Mouse (Mus musculus) adrenal gland (tissue): ENCODE data around the gene Slc9a1.

ENCODE experiments used
- intact Hi-C: fragments of 180-260 bp; cut with DNase I; formaldehyde crosslinking; loops from one replicate; pipeline ENCODE4 v1.15.1; 2025

Gene Slc9a1

GRCm38 (mm10) chr4:133431508-133431907 is 62.0 kb downstream of the Slc9a1 start:
- intact Hi-C loops = no loop called here

GRCm38 (mm10) chr4:133432560-133433171 is 63.2 kb downstream of the Slc9a1 start:
- intact Hi-C loops = no loop called here

GRCm38 (mm10) chr4:133435921-133436320 is 66.4 kb downstream of the Slc9a1 start:
- intact Hi-C loops = no loop called here

- intact Hi-C loops = no loop called here
These were observed 70.2 kb downstream of the Slc9a1 start for GRCm38 (mm10) chr4:133439460-133440376.

GRCm38 (mm10) chr4:133440377-133440795 is 70.9 kb downstream of the Slc9a1 start:
- intact Hi-C loops = no loop called here

GRCm38 (mm10) chr4:133442194-133442593 is 72.7 kb downstream of the Slc9a1 start:
- intact Hi-C loops = no loop called here

- intact Hi-C loops = no loop called here
These were observed 73.6 kb downstream of the Slc9a1 start for GRCm38 (mm10) chr4:133443085-133443484.

GRCm38 (mm10) chr4:133445727-133446126 is 76.2 kb downstream of the Slc9a1 start:
- intact Hi-C loops = no loop called here

GRCm38 (mm10) chr4:133447366-133447765 is 77.9 kb downstream of the Slc9a1 start:
- intact Hi-C loops = no loop called here

- intact Hi-C loops = no loop called here
These were observed 78.5 kb downstream of the Slc9a1 start for GRCm38 (mm10) chr4:133447967-133448366.

- intact Hi-C loops = no loop called here
These were observed 79.3 kb downstream of the Slc9a1 start for GRCm38 (mm10) chr4:133448708-133449388.

GRCm38 (mm10) chr4:133449726-133450125 is 80.2 kb downstream of the Slc9a1 start:
- intact Hi-C loops = loop anchor here (5.0 to 10.0 kb wide), 3 partner anchors 102 to 215 kb away; no protein-coding TSS in a partner anchor

GRCm38 (mm10) chr4:133451536-133451935 is 82.0 kb downstream of the Slc9a1 start:
- intact Hi-C loops = loop anchor here (1.0 to 10.0 kb wide), 4 partner anchors 27 to 217 kb away; no protein-coding TSS in a partner anchor

- intact Hi-C loops = loop anchor here (5.0 to 10.0 kb wide), 3 partner anchors 105 to 218 kb away; no protein-coding TSS in a partner anchor
These were observed 82.9 kb downstream of the Slc9a1 start for GRCm38 (mm10) chr4:133452433-133452832.

GRCm38 (mm10) chr4:133458044-133458443 is 88.5 kb downstream of the Slc9a1 start:
- intact Hi-C loops = loop anchor here (10.0 kb wide), 1 partner anchor 223 kb away; no protein-coding TSS in a partner anchor

GRCm38 (mm10) chr4:133460006-133460405 is 90.5 kb downstream of the Slc9a1 start:
- intact Hi-C loops = no loop called here

GRCm38 (mm10) chr4:133460796-133461325 is 91.4 kb downstream of the Slc9a1 start:
- intact Hi-C loops = no loop called here

GRCm38 (mm10) chr4:133461362-133461761 is 91.9 kb downstream of the Slc9a1 start:
- intact Hi-C loops = no loop called here

- intact Hi-C loops = no loop called here
These were observed 93.7 kb downstream of the Slc9a1 start for GRCm38 (mm10) chr4:133463184-133463583.

- intact Hi-C loops = no loop called here
These were observed 98.6 kb downstream of the Slc9a1 start for GRCm38 (mm10) chr4:133468080-133468479.

- intact Hi-C loops = no loop called here
These were observed 99.6 kb downstream of the Slc9a1 start for GRCm38 (mm10) chr4:133469122-133469521.
